Mouse (Mus musculus) lung, postnatal 0 days (tissue): ENCODE measurements around the gene Olfr784. TPM values are rescaled to one million over a fixed set of nuclear protein-coding genes. Genes with fewer than 3 reads are reported as not detected.
"Not testable (repeated sequence)": the region's sequence is repeated elsewhere in the genome, so short reads cannot be mapped to it uniquely, and the experiment has no call there.

ENCODE experiments used
- ATAC-seq: fragments of 200-750 bp; cut with Nextera tagmentation; 2 replicates; pipeline ENCODE4 v1.8.0; 2017; ENCODE audit warnings: moderate library complexity
- DNase-seq: peaks from one replicate; pipeline ENCODE4 v3.0.0-alpha.2; 2016; ENCODE audit warnings: low spot score
- H3K27ac ChIP-seq: fragments of 300-500 bp; sonication (generic); 2 replicates; pipeline ENCODE4 v1.5.1; 2014; ENCODE audit warnings: antibody characterized with exemption, mild to moderate bottlenecking, low read length, mixed read lengths
- H3K27me3 ChIP-seq: fragments of 300-500 bp; sonication (generic); replicated peaks from 2 replicates; pipeline ENCODE4 v1.6.1; 2014; ENCODE audit warnings: low read length, mixed read lengths; ENCODE audit not compliant: insufficient read depth
- H3K36me3 ChIP-seq: fragments of 300-500 bp; sonication (generic); 2 replicates; pipeline ENCODE4 v1.6.1; 2014; ENCODE audit warnings: low read length, mixed read lengths; ENCODE audit not compliant: insufficient read depth
- H3K4me1 ChIP-seq: fragments of 300-500 bp; sonication (generic); 2 replicates; pipeline ENCODE4 v1.6.1; 2014; ENCODE audit warnings: antibody characterized with exemption, low read depth, low read length, mixed read lengths; ENCODE audit not compliant: insufficient read depth
- H3K4me2 ChIP-seq: fragments of 300-500 bp; sonication (generic); replicated peaks from 2 replicates; pipeline ENCODE4 v1.6.1; 2014; ENCODE audit warnings: low read depth, mild to moderate bottlenecking, low read length, moderate library complexity, mixed read lengths
- H3K4me3 ChIP-seq: fragments of 300-500 bp; sonication (generic); 2 replicates; pipeline ENCODE4 v1.5.1; 2014; ENCODE audit warnings: low read depth, low read length
- H3K9ac ChIP-seq: fragments of 300-500 bp; sonication (generic); replicated peaks from 2 replicates; pipeline ENCODE4 v1.6.1; 2014; ENCODE audit warnings: low read depth, mild to moderate bottlenecking
- H3K9me3 ChIP-seq: fragments of 300-500 bp; sonication (generic); 2 replicates; pipeline ENCODE4 v1.6.1; 2016; ENCODE audit warnings: low read length, mixed read lengths
- CTCF ChIP-seq: IDR thresholded peaks from 2 replicates; pipeline ENCODE4 v1.5.1; 2016; ENCODE audit warnings: antibody characterized with exemption, mild to moderate bottlenecking
- EP300 ChIP-seq: IDR thresholded peaks from 2 replicates; pipeline ENCODE4 v1.6.1; 2016; ENCODE audit warnings: antibody characterized with exemption, mild to moderate bottlenecking, control low read depth
- WGBS: fragments of 180-500 bp; shearing (Covaris S2); extraction: QIAGEN DNeasy Blood & Tissue Kit; methylation state at CpG from one replicate; pipeline ENCODE4 v1.1.7; 2014; 5-methylcytosine and 5-hydroxymethylcytosine counted together
- polyA plus RNA-seq: library from polyadenylated mRNA; unstranded; fragments of >200 nt; fragmentation: Nextera tagmentation; extraction: Ambion mirVana; gene quantifications from 2 replicates; pipeline ENCODE4 v1.2.1, GENCODE M21; 2015

Gene Olfr784
- not detected in 2 replicates for polyA plus RNA-seq

DNA sequence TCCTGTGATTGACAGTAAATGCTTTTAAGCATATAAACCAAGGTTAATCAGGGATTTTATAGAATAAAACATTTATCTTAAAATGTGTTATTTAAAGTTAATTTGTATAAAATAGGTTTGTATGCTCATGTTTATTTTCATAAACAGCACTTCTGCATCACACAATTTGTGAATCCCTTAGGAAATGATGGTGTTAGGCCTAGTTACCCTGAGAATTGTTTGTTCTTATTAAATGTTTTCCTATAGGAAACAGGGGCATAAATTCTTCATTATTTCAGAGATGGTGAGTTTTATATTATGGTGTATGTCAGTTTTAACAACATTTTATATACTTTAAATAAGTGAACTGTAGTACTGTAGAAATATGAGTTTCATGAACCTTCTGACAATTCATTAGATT is at the start of gene Olfr784:
Olfr784 (plus strand) TSS at position 301 of the 400 bp plus-strand sequence.
- H3K9ac ChIP-seq, result no peak within 1 kb of the TSS
- DNase-seq (no peak), ATAC-seq (no peak)
- no peaks in the 10 kb centered on the region for H3K4me1 ChIP-seq
- no peak within 1 kb of the TSS for H3K4me2 ChIP-seq
- H3K4me3 ChIP-seq, result no peak within 1 kb of the TSS
- H3K27ac ChIP-seq, result no peak within 1 kb of the TSS
- no peaks in the 10 kb centered on the region for H3K9me3 ChIP-seq
- no peaks in the 10 kb centered on the region for H3K36me3 ChIP-seq
- H3K27me3 ChIP-seq, result no peaks in the 10 kb centered on the region
- TF ChIP-seq CTCF (no peak), EP300 (no peak)

DNA sequence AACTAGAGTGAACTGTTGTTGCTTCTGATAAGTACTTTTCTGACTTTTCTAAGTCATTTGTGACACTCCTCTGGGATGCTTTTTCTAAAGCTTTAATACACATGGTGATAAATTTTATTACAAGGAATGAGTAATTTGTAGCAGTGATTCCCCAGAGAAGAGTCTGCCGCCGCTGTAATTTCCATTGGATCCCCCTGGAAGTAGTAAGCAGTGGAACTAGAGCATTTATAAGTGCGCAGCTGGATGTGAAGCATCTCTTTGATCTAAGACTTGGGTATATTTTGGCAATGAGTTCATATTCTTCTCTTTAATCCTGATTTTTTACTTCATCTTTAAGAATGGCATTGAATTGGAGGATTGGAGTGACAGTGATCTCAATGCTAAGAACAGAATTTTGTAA is 35.3 kb upstream of the Olfr784 start, which contains the start of gene Olfr782:
Olfr782 (plus strand) TSS at position 301 of the 400 bp plus-strand sequence.
- H3K36me3 ChIP-seq, result no peaks in the 10 kb centered on the region
- DNase-seq, result no peak
- H3K4me1 ChIP-seq, result no peaks in the 10 kb centered on the region
- H3K9ac ChIP-seq, result no peak within 1 kb of the TSS
- 84% methylated on average over 3 of the region's 3 CpGs for WGBS
- no peak for ATAC-seq
- H3K4me2 ChIP-seq, result no peak within 1 kb of the TSS
- no peaks in the 10 kb centered on the region for H3K27me3 ChIP-seq
- no peaks in the 10 kb centered on the region for H3K9me3 ChIP-seq
- no peak within 1 kb of the TSS for H3K4me3 ChIP-seq
- TF ChIP-seq CTCF, result no peak
- TF ChIP-seq EP300, result no peak
- no peak within 1 kb of the TSS for H3K27ac ChIP-seq

DNA sequence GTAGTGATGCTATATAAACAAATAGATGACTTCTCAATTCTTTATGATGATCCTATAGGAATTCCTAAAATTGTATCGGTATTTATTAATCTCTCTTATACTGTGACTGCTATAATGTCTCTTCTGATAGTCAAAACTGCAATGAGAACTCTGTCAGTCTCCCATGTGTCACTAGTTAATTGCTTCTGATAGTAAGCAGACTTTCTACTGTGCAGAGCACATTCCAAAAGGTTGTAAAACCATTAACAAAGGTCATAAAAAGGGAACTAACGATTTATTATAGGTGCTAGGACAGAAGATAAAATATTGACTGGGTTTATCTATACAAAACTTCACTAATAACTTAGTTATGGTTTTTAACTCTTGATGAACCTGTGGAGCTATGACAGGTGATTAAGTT is 31.4 kb upstream of the Olfr784 start:
- H3K4me2 ChIP-seq, H3K4me1 ChIP-seq, H3K9me3 ChIP-seq, H3K4me3 ChIP-seq, ATAC-seq, H3K27me3 ChIP-seq, H3K9ac ChIP-seq, H3K27ac ChIP-seq, H3K36me3 ChIP-seq, DNase-seq: not testable (repeated sequence)
- WGBS, result 74% methylated on average over 2 of the region's 2 CpGs

DNA sequence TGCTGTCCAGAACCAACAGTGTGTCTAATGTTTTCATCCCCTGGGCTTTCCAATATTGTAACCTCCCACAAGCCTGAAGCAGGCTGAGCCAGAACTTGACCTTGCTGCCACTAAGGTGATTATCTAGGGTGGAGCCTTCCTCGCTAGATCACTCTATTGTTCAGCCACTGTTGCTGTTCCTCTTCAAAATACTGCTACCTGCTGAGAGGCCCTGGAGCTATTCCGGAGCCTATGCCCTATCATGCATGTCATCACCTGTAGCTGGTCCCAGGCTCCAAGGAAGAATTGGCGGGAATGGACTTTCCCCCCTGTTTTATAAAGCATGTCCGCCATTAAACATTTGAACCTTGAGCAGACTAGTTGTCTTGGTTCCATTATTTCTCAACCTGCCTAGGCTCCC is 27.4 kb upstream of the Olfr784 start:
- H3K4me2 ChIP-seq, H3K27me3 ChIP-seq, H3K9ac ChIP-seq, DNase-seq, H3K36me3 ChIP-seq, H3K27ac ChIP-seq, H3K4me3 ChIP-seq, H3K9me3 ChIP-seq, H3K4me1 ChIP-seq, ATAC-seq: not testable (repeated sequence)
- WGBS, result 89% methylated on average over 4 of the region's 4 CpGs

DNA sequence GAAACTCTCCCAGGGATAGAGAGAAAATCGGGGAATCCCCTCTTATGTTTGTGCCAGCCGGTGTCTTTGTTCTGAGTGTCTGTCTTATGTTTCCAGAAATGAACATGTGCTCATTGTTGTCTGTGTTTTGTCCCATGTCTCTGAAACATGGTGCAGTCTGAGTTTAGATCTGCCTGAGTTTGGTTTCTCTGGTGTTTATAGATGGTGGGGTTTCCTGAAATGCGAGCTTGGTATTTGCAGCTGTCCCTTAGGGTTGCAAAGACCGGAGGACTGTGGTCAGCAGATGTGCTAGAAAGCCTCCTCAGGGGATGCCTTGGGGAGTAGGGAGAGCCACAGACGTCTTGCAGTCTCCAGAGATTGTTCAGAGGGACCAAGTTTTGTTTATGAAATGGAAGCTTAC is 26.6 kb upstream of the Olfr784 start:
- Histone ChIP-seq H3K27ac (no peak overlapping the region), H3K9me3 (no peaks in the 10 kb centered on the region), H3K4me3 (no peak overlapping the region), H3K27me3 (no peaks in the 10 kb centered on the region), H3K36me3 (no peaks in the 10 kb centered on the region), H3K4me1 (no peaks in the 10 kb centered on the region), H3K9ac (no peak overlapping the region), H3K4me2 (no peak overlapping the region)
- DNase-seq (no peak), ATAC-seq (no peak)
- TF ChIP-seq CTCF, result no peak
- TF ChIP-seq EP300, result no peak
- WGBS, result 68% methylated on average over 5 of the region's 5 CpGs

DNA sequence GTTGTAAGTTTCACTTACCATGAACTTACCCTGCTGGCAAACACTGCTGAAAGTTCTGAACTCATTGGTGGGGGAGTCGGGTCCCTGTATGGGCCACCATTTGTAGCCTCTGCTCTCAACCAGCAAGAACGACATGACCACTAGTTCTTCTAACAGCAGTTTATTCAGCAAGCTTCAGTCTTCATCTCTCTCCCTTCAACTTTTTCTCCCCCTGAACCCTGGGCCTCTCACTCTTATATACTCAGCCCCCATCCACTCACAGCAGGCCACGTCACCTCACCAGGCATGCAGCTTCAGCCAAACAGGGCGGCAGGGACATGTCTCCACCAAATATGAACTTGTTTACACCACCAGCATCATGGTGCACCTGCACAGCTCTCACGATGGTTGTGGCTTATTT is 9.8 kb upstream of the Olfr784 start:
- not testable (repeated sequence) for H3K27me3 ChIP-seq, H3K9me3 ChIP-seq, H3K4me3 ChIP-seq, H3K27ac ChIP-seq, ATAC-seq, H3K9ac ChIP-seq, DNase-seq, H3K36me3 ChIP-seq, H3K4me2 ChIP-seq, H3K4me1 ChIP-seq
- WGBS, result 83% methylated on average over 5 of the region's 5 CpGs

DNA sequence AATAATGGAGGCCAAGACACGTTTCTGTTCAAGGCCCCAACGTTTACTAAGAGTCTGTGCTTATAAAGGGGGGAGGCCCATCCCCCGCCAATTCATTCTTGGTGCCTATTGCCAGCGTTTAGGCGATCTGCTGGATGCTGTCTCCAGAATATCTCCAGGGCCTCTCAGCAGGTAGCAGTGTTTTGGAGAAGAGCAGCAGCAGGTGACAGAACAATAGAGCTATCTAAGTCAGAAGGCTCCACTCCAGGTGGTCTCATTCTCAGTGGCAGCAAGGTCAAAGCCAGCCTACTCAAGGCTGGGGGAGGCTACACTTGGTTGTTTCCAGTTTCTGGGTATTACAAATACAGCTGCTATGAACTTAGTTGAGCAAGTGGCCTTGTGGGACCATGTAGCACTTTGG is 17.0 kb downstream of the Olfr784 start:
- H3K4me3 ChIP-seq, result no peak overlapping the region
- no peak overlapping the region for H3K9ac ChIP-seq
- ATAC-seq (no peak), DNase-seq (no peak)
- TF ChIP-seq EP300 (no peak), CTCF (no peak)
- H3K4me2 ChIP-seq, result no peak overlapping the region
- 39% methylated on average over 5 of the region's 5 CpGs for WGBS
- H3K36me3 ChIP-seq, result no peaks in the 10 kb centered on the region
- H3K4me1 ChIP-seq, result no peaks in the 10 kb centered on the region
- H3K27ac ChIP-seq, result no peak overlapping the region
- no peaks in the 10 kb centered on the region for H3K9me3 ChIP-seq
- H3K27me3 ChIP-seq, result no peaks in the 10 kb centered on the region
